Mouse (Mus musculus) gastrocnemius, postnatal 25 days (tissue): ENCODE data around the gene Mllt10. TPM values are rescaled to one million over a fixed set of nuclear protein-coding genes. Genes with fewer than 3 reads are reported as not detected.

Source experiments
- DNase-seq: peaks from one replicate; pipeline ENCODE4 v3.0.0; 2022
- long read RNA-seq, 2 experiments: library from polyadenylated mRNA; stranded (forward); transcript quantifications; one replicate each; pipeline ENCODE4 v2.0.0; 2021
- total RNA-seq, 2 experiments: library from RNA; stranded (reverse); gene quantifications; 1 replicate in 1 of 2; 2 replicates in 1 of 2; pipeline ENCODE4 v1.2.3; 2021

Mllt10 gene
- 10 to 100 TPM; 15.1 to 18.5 TPM for total RNA-seq
- long read RNA-seq, experiment 1, partial matches to known transcripts: 1 of 7 reads
- long read RNA-seq, experiment 1, other reads (novel, unspliced or antisense): 6 of 7 reads
- long read RNA-seq, experiment 2, partial matches to known transcripts: 2 of 6 reads
- long read RNA-seq, experiment 2, other reads (novel, unspliced or antisense): 4 of 6 reads

GRCm38 (mm10) chr2:18055016-18055928 is at the start of gene Mllt10:
Gene Mllt10 (plus strand): TSS chr2:18055237.
- no peak for DNase-seq

GRCm38 (mm10) chr2:18011226-18011625 is 43.8 kb upstream of the Mllt10 start:
- no peak for DNase-seq

GRCm38 (mm10) chr2:18012866-18013265 is 42.2 kb upstream of the Mllt10 start:
- DNase-seq: no peak

DNA sequence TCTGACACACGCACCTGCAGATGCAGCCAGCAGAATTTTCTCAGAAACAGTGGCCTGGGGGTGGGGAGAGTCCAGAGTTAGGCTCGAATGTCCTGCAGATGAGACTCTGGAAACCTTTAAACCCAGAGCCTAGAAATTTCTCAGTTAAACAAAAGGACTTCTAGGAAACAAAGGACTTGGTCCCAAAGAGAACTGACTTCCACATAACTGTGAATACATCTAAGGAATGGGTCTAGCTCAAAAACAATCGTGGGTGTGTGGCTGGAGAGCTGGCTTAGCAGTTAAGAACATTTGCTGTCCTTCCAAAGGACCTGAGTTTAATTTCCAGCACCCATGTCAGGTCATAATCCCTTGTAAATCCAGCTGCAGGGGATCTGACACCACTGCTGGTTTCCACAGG is 39.5 kb upstream of the Mllt10 start:
- DNase-seq: no peak

DNA sequence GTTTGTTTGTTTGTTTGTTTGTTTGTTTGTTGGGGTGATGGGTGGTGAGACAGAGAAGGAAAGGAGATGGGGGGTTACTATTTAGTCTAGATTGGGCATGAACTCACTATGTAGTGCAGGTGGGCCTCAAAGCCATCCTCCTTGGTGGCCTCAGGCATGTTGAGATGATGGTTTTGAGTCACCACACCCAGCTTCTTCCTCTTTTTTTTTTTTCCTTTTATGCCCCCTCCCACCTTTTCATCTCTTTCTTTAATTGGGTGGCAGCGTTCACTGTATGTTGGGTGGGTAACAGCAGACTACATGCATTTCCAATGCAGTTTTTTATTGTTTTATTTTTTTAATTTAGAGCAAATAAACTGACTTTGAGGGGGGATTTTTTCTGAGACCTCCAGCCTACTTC is 38.4 kb upstream of the Mllt10 start:
- no peak for DNase-seq

- no peak for DNase-seq
These were observed 37.7 kb upstream of the Mllt10 start for GRCm38 (mm10) chr2:18017321-18017720.

DNA sequence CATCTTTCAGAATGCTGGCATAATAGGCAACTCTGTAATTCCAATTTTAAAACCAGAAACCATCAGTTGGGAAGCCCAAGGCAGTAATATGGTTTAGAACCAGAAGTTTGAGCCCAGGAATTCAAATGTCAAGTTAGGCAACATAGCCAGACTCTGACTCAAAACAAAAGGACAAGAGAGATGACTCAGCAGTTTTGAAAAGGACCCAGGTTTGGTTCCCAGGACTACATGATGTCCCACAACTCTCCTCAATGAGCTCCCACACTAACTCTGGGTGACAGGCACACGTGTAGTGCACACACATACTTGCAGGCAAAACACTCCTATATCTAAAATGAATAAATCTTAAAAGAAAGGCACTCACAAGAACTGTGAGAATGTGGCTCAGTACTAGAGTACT is 35.9 kb upstream of the Mllt10 start:
- DNase-seq: no peak

DNA sequence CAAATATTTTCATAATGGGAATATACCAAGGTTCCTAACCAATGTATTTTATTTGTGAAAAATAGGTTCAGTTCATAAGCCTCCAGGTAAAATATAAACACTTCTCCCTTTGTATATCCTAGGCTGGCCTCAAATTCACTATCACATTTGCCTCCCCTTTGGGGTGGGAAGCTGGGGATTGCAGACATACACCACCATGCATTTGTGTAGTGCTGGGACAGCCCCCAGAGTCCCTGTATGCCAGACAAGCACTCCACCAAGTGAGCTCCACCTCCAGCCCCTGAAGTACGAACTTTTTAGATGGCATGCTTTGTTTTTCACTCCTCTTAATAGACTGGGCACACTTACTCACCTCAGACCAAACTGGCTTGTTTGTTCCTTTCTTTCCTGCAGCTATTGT is 32.2 kb upstream of the Mllt10 start:
- no peak for DNase-seq

DNA sequence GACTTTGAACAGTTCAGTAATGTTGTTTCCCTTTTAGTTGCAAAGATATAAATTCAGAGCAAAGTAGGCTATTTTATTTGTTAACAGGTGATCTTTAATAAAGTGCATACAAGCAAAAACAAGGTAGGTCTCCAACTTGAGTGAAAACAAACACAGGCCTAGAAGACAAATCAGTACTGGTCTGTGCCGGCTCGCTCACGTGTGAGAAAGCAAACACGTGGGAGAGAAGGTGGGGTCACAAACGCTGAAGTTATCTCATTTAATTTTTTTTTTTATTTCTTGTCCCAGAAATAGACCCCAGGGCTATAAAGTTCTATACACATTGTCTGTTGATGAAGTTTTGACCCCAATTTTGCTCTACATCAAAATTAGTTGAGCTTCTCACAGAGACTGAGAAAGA is 29.9 kb upstream of the Mllt10 start:
- DNase-seq: no peak

- no peak for DNase-seq
These were observed 29.3 kb upstream of the Mllt10 start for GRCm38 (mm10) chr2:18025781-18026115.

DNA sequence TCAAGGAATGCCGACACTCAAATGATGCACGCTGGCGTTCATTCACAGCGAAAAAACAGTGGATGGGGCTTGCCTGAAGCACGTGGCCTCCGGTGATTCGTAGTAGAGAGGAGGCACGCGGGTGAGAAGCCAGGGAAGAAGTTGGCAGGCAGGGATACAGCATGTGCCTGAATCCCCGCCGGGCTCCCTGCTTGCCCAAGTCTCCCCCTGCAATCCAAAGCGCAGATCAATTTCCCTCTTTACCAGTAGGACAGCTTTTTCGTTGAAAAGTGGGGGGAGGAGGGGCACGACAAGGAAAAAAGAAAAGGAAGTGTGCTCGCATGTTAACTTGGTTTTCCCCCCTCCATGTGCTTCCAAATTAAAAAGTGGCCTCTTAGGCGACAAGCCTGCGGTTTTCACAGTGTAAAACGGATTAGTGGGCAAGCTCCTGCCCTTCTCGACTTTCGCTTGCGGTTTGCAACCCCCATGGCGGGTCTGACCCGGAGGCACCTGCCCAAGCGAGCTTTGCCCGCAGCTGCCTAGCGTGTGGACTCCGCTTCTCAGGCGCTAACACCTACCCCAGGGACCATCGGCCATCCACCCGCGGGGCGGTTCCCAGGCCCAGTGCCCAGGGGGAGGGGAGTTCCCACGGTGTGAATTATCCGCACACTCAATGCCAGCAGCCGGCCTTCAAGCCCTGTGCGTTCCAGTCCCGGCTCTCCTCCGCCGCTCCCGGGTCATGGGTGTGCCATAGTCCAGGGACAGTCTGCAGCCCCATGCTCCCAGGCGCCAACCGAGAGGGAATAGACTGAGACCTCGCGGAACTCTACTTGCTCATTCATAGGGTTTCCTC is 28.7 kb upstream of the Mllt10 start:
- DNase-seq: peak; percentile 69

- DNase-seq: peak; percentile 88
These were observed 27.4 kb upstream of the Mllt10 start for GRCm38 (mm10) chr2:18027448-18028139.

DNA sequence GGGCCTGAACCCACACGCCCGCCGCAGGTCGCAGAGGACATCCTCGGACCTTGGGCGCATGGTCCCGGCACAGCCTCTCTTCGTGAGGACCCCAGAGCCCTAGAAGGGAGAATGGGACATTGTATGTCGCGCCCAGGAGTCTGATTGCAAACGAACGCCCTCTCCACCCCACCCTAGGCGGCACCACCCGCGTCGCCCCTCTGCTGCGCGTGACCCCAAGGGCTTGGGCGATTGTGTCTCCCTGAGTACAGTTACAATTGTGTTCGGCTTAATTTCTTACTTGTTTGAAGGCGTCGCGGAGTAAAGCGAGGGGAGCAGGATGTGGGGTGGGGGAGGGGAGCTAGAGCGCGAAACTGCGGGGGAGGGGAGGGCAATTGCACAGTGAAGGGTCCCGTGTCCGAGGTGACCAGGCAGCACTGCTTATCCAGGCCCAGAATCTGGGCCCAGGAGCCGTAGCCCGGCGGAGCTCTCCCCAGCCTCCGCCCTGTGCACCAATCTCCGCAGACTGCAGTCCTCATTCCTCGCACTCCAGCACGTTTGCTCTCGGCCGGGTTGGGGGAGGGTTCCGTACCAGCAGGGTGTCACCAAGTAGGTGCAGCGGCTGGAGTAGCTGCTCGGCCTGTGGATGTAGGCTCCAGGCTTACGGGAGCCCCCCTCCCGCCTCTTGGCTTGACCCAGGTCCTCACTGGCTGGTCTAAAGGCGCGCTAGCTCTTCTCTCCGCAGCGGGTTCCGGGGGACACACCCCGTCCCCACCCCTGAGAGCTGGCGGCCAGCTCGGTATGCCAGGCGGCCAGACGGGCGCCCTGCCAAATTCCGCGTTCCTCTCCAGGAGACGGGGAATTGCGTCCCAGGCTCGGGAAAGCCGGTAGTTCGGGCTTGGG is 26.7 kb upstream of the Mllt10 start:
- peak; percentile 86 for DNase-seq

GRCm38 (mm10) chr2:18029656-18030055 is 25.4 kb upstream of the Mllt10 start:
- DNase-seq: no peak

GRCm38 (mm10) chr2:18030581-18030980 is 24.5 kb upstream of the Mllt10 start:
- DNase-seq: no peak

- no peak for DNase-seq
These were observed 23.7 kb upstream of the Mllt10 start for GRCm38 (mm10) chr2:18031271-18031821.

DNA sequence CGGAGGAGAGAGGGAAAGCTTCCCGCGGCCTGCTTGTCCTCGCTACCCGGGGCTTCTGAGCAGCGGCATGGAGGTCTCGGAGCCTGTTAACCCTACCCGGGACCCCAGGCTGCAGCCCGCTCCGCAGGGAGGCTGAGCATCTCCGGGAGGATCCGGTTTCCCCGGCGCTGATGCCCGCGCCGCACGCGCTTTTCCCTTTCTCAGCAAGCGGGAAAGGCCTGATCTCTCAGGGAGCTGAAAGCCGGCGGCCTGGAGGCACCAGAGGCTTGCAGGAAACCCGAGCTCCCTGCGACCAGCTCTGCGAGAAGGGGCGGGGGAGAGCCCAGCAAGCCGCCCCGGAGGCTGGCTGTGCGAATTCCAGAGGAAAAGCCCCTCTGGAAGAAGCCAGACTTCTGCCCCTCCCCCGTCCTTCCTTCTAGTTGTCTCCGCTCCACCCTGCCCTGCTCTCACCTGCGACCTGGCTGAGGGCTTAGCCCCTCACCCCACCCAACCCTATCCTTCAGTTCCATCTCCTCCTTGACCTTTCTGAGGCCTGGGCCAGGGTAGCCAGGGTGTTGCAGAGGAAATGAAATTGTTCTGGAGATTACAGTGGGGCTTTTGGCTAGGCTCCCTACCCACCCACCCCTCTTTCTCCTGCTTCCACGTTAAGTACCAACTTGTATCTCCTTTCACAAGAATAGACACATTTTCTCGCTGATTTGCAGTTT is 23.1 kb upstream of the Mllt10 start:
- peak; percentile 16 for DNase-seq

DNA sequence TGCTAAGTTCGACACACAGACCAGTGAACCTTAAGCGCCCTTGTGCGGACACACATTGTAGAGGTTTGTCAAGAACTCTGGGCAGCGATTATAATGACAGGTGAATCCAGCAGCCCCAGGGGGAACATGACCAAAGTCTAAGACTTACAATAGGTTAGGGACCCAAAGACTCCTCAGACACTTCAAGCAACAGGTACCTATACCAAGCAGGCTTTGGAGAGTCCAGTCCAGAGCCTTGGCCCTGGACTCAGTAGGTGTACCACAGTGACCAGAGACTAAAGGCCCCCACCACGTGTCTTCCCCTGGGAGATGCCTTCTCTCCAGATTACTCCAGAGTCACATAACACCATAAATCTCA is 22.5 kb upstream of the Mllt10 start:
- DNase-seq: no peak

DNA sequence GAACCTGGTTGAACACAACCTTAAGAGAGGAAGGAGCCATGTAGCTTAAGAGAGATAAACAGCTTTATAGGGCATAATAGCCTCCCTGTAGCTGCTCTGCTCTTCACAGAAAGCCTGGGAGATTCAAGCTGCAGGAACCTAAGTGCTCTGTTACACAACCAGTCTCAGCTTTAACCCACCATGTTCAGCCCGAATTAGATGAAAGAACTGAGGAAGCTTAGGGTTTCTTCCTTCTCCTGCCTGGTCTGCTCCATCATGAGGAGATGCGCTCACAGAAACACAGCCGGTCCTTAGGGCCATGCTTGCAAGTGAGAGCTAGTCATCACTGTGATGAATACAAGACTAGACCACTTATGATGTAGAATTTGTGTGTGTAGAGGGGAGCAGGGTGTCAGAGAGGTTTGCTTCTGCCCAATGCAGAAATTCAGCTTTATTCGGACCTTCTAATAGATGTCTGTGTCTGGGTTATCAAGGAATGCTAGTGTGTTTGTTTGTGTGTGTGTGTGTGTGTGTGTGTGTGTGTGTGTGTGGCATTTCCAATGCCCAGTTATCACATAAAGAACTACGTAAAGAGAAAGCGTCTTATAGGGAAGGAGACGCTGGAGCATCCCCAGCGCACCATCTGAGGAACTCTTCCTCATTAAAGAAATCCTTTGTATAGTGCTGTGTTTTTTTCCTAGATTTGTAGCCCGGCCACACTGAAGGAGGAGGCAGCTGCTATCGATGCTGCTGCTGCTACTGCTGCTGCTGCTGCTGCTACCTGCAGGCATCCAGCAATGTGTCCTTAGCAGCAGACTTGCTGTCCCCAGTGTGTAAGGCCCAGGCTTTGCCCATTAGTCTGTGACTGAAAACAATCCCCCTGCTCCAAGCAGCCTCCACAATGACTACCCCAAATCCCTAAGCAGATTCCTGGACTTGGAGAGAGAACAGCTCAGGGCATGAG is 21.6 kb upstream of the Mllt10 start:
- no peak for DNase-seq
